ENCODE assay signal across 8 mouse cellular contexts in the genomic region with DNA sequence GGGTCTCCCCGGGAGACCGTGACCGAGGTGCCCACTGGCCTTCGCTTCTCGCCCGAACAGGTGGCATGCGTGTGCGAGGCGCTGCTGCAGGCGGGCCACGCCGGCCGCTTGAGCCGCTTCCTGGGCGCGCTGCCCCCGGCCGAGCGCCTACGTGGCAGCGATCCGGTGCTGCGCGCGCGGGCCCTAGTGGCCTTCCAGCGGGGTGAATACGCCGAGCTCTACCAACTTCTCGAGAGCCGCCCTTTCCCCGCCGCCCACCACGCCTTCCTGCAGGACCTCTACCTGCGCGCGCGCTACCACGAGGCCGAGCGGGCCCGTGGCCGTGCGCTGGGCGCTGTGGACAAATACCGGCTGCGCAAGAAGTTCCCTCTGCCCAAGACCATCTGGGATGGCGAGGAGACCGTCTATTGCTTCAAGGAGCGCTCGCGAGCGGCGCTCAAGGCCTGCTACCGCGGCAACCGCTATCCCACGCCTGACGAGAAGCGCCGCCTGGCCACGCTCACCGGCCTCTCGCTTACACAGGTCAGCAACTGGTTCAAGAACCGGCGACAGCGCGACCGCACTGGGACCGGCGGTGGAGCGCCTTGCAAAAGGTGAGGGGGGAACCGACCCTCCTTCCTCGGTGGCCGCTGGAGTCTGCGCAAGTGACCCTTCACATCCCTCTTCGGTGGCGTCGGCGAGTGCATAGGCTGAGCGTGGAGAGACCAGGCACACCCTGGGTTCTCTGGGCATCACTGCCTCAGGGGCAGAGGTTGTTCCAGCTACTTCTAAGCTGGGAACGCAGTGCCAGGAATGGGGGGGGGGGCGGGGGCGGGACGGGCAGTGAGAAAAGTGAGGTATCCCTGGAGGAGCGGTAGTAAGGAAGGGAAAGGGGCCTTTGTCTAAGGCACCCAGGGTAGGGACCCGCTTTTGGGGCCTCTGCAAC. TPM values are rescaled to one million over a fixed set of nuclear protein-coding genes. Genes with fewer than 3 reads are reported as not detected.
DNase-seq lines count a peak whose midpoint lies in the region; ATAC-seq and TF ChIP-seq lines count a peak whose summit lies in the region.

No protein-coding gene starts in this region.

- H3K4me3 ChIP-seq in left cerebral cortex, adult 2 months, result peak overlapping the region; percentile 57
- H3K4me3 ChIP-seq in gastrocnemius, adult 2 months, result peak overlapping the region; percentile 90
- H3K4me3 ChIP-seq in intestine, embryonic 15.5 days (replicated peaks), result peak overlapping the region; percentile 77
- peak overlapping the region; percentile 68 for H3K4me3 ChIP-seq in liver, postnatal 0 days (ENCODE audit: low read depth, low read length)
- peak overlapping the region; percentile 54 for H3K4me3 ChIP-seq in neural tube, embryonic 15.5 days (replicated peaks)

- H3K27me3 ChIP-seq in intestine, embryonic 15.5 days (replicated peaks), result no peaks in the 10 kb centered on the region; the same call in 1 of the 2 replicates
- peaks cover 51% of the 10 kb centered on the region for H3K27me3 ChIP-seq in liver, postnatal 0 days (ENCODE audit: insufficient read depth, low read length)
- peaks cover 42% of the 10 kb centered on the region for H3K27me3 ChIP-seq in neural tube, embryonic 15.5 days (replicated peaks)

- under 1% methylated on average over 87 of the region's 87 CpGs for WGBS in intestine, embryonic 15.5 days
- WGBS in liver, postnatal 0 days (ENCODE audit: insufficient replicate concordance), result 1% methylated on average over 74 of the region's 87 CpGs
- under 1% methylated on average over 79 of the region's 87 CpGs for WGBS in neural tube, embryonic 15.5 days

- peaks cover 39% of the 10 kb centered on the region for H3K4me1 ChIP-seq in intestine, embryonic 15.5 days (replicated peaks)
- H3K4me1 ChIP-seq in liver, postnatal 0 days (ENCODE audit: insufficient read depth), result peaks cover 26% of the 10 kb centered on the region
- H3K4me1 ChIP-seq in neural tube, embryonic 15.5 days, result peaks cover 58% of the 10 kb centered on the region

- TF ChIP-seq EP300 in liver, postnatal 0 days (IDR thresholded peaks at IDR 0.05; ENCODE audit: low read depth), result no peak

- DNase-seq in left cerebral cortex, adult 2 months (ENCODE audit: extremely low spot score in 1 of 2, low spot score in 2 of 2), result no peak
- no peak for DNase-seq in left cerebral cortex, adult 11 months (ENCODE audit: low spot score)
- DNase-seq in adrenal gland, postnatal 10 days, result peak; percentile 73
- DNase-seq in gastrocnemius, adult 2 months, result peak; percentile 81
- peak; percentile 60 for DNase-seq in liver, postnatal 0 days
- DNase-seq in layer of hippocampus, adult 9-11 months, result no peak

- TF ChIP-seq CTCF in left cerebral cortex, adult 2 months (IDR thresholded peaks at IDR 0.05), result no peak
- TF ChIP-seq CTCF in gastrocnemius, adult 2 months (IDR thresholded peaks at IDR 0.05), result no peak; the same call in 1 of the 2 replicates
- no peak for TF ChIP-seq CTCF in liver, postnatal 0 days (IDR thresholded peaks at IDR 0.05; ENCODE audit: low read depth)

- H3K36me3 ChIP-seq in intestine, embryonic 15.5 days, result 0 out of 2 replicates have a peak, but pooled peaks cover 4% of the 10 kb centered on the region
- peaks cover 2% of the 10 kb centered on the region; the same call in 1 of the 2 replicates for H3K36me3 ChIP-seq in liver, postnatal 0 days (replicated peaks; ENCODE audit: insufficient read depth, low read length)
- H3K36me3 ChIP-seq in neural tube, embryonic 15.5 days, result peaks cover 12% of the 10 kb centered on the region

- peak overlapping the region; percentile 45; the same call in 1 of the 2 replicates for H3K27ac ChIP-seq in left cerebral cortex, adult 2 months
- peak overlapping the region; percentile 94 for H3K27ac ChIP-seq in gastrocnemius, adult 2 months
- peak overlapping the region; percentile 97 for H3K27ac ChIP-seq in intestine, embryonic 15.5 days
- H3K27ac ChIP-seq in liver, postnatal 0 days (ENCODE audit: low read depth), result peak overlapping the region; percentile 89
- peak overlapping the region; percentile 86 for H3K27ac ChIP-seq in neural tube, embryonic 15.5 days (replicated peaks)

- intact Hi-C loops in left cerebral cortex, adult 2 months (cut with DNase I), result no loop called here
- intact Hi-C loops in gastrocnemius, adult 2 months (cut with DNase I), result loop anchor here (5.0 kb wide), 1 partner anchor 88 kb away; no protein-coding TSS in a partner anchor

- no peaks in the 10 kb centered on the region for H3K9me3 ChIP-seq in intestine, embryonic 15.5 days
- H3K9me3 ChIP-seq in liver, postnatal 0 days (ENCODE audit: low read length), result no peaks in the 10 kb centered on the region
- no peaks in the 10 kb centered on the region for H3K9me3 ChIP-seq in neural tube, embryonic 15.5 days (replicated peaks)

- H3K4me2 ChIP-seq in intestine, embryonic 15.5 days (replicated peaks), result peak overlapping the region; percentile 93
- H3K4me2 ChIP-seq in liver, postnatal 0 days (ENCODE audit: low read depth, low read length), result peak overlapping the region; percentile 99
- peak overlapping the region; percentile 98 for H3K4me2 ChIP-seq in neural tube, embryonic 15.5 days

- peak; percentile 1; the same call in 1 of the 2 replicates for ATAC-seq in intestine, embryonic 15.5 days
- ATAC-seq in liver, postnatal 0 days, result peak; percentile 1; the same call in 1 of the 2 replicates
- ATAC-seq in neural tube, embryonic 15.5 days (ENCODE audit: low FRiP score), result 0 out of 2 replicates have a peak, but pooled peaks have one; percentile 3

- H3K9ac ChIP-seq in intestine, embryonic 15.5 days, result peak overlapping the region; percentile 84
- H3K9ac ChIP-seq in liver, postnatal 0 days (replicated peaks), result peak overlapping the region; percentile 70
- peak overlapping the region; percentile 42 for H3K9ac ChIP-seq in neural tube, embryonic 15.5 days (replicated peaks)

RNA-seq across cellular contexts. Expression of a gene that starts 0.7 kb away (rescaled TPM):
- total RNA-seq in left cerebral cortex, adult 2 months (2021), result 1 to 10 TPM; 1.9 to 2.0 TPM
- total RNA-seq in adrenal gland, postnatal 10 days (2021), result 10 to 100 TPM; 12.3 to 17.3 TPM
- 1 to 10 TPM in 1 of 2 experiments, under 1 TPM in 1; 0.89 to 2.3 TPM for total RNA-seq in gastrocnemius, adult 2 months (2021)
- 8.7 and 8.8 TPM in 2 replicates for polyA plus RNA-seq in intestine, embryonic 15.5 days (2015; fragmentation: Nextera tagmentation; extraction: Ambion mirVana)
- polyA plus RNA-seq in liver, postnatal 0 days (2015; fragmentation: Nextera tagmentation; extraction: Ambion mirVana), result 0.78 and 0.82 TPM in 2 replicates
- polyA plus RNA-seq in neural tube, embryonic 15.5 days (2015; fragmentation: Nextera tagmentation; extraction: Ambion mirVana), result 1.8 and 3.1 TPM in 2 replicates

RNA-seq across cellular contexts. Expression of a gene that starts 11.4 kb away (rescaled TPM):
- 10 to 100 TPM; 35.2 to 50.4 TPM for total RNA-seq in left cerebral cortex, adult 2 months (2021)
- 10 to 100 TPM; 51.8 to 93.9 TPM for total RNA-seq in adrenal gland, postnatal 10 days (2021)
- total RNA-seq in gastrocnemius, adult 2 months (2021), result 100 to 1,000 TPM; 265 to 336 TPM
- polyA plus RNA-seq in intestine, embryonic 15.5 days (2015; fragmentation: Nextera tagmentation; extraction: Ambion mirVana), result 52.2 and 53.7 TPM in 2 replicates
- 14.2 and 17.6 TPM in 2 replicates for polyA plus RNA-seq in liver, postnatal 0 days (2015; fragmentation: Nextera tagmentation; extraction: Ambion mirVana)
- 10.0 and 14.9 TPM in 2 replicates for polyA plus RNA-seq in neural tube, embryonic 15.5 days (2015; fragmentation: Nextera tagmentation; extraction: Ambion mirVana)

RNA-seq across cellular contexts. Expression of a gene that starts 19.1 kb away (rescaled TPM):
- 100 to 1,000 TPM; 141 to 143 TPM for total RNA-seq in left cerebral cortex, adult 2 months (2021)
- 10 to 100 TPM; 43.5 to 48.4 TPM for total RNA-seq in adrenal gland, postnatal 10 days (2021)
- total RNA-seq in gastrocnemius, adult 2 months (2021), result 10 to 100 TPM; 31.9 to 32.1 TPM
- polyA plus RNA-seq in intestine, embryonic 15.5 days (2015; fragmentation: Nextera tagmentation; extraction: Ambion mirVana), result 11.0 and 13.4 TPM in 2 replicates
- polyA plus RNA-seq in liver, postnatal 0 days (2015; fragmentation: Nextera tagmentation; extraction: Ambion mirVana), result 3.2 and 4.6 TPM in 2 replicates
- polyA plus RNA-seq in neural tube, embryonic 15.5 days (2015; fragmentation: Nextera tagmentation; extraction: Ambion mirVana), result 30.3 and 35.8 TPM in 2 replicates

RNA-seq across cellular contexts. Expression of a gene that starts 23.1 kb away (rescaled TPM):
- total RNA-seq in left cerebral cortex, adult 2 months (2021), result under 1 TPM; 0.21 to 0.27 TPM
- under 1 TPM; 0.21 to 0.24 TPM for total RNA-seq in adrenal gland, postnatal 10 days (2021)
- not detected for total RNA-seq in gastrocnemius, adult 2 months (2021)
- 1.8 and 2.3 TPM in 2 replicates for polyA plus RNA-seq in intestine, embryonic 15.5 days (2015; fragmentation: Nextera tagmentation; extraction: Ambion mirVana)
- polyA plus RNA-seq in liver, postnatal 0 days (2015; fragmentation: Nextera tagmentation; extraction: Ambion mirVana), result 0.17 TPM in 1 of 2 replicates, not detected in the other
- polyA plus RNA-seq in neural tube, embryonic 15.5 days (2015; fragmentation: Nextera tagmentation; extraction: Ambion mirVana), result 7.5 and 8.2 TPM in 2 replicates

RNA-seq across cellular contexts. Expression of a gene that starts 24.6 kb away (rescaled TPM):
- 10 to 100 TPM; 13.4 to 14.3 TPM for total RNA-seq in left cerebral cortex, adult 2 months (2021)
- 10 to 100 TPM; 10.7 to 11.1 TPM for total RNA-seq in adrenal gland, postnatal 10 days (2021)
- 1 to 10 TPM; 2.3 to 3.0 TPM for total RNA-seq in gastrocnemius, adult 2 months (2021)
- 10.5 and 12.8 TPM in 2 replicates for polyA plus RNA-seq in intestine, embryonic 15.5 days (2015; fragmentation: Nextera tagmentation; extraction: Ambion mirVana)
- polyA plus RNA-seq in liver, postnatal 0 days (2015; fragmentation: Nextera tagmentation; extraction: Ambion mirVana), result 3.2 and 3.6 TPM in 2 replicates
- 15.5 and 17.0 TPM in 2 replicates for polyA plus RNA-seq in neural tube, embryonic 15.5 days (2015; fragmentation: Nextera tagmentation; extraction: Ambion mirVana)

Comparison
In these comparisons a context has a peak if more than half of its experiments do, and no peak if none do; other contexts are left out.
1. DNase-seq: peak in adrenal gland, postnatal 10 days (single experiment), gastrocnemius, adult 2 months (single experiment) and liver, postnatal 0 days (single experiment); none in left cerebral cortex, adult 2 months (0 of 2), left cerebral cortex, adult 11 months (single experiment) and layer of hippocampus, adult 9-11 months (single experiment).
2. H3K27ac ChIP-seq: peak in every context shown above with its lines; median percentile 97 in intestine, embryonic 15.5 days; 94 in gastrocnemius, adult 2 months; 89 in liver, postnatal 0 days; 86 in neural tube, embryonic 15.5 days; 45 in left cerebral cortex, adult 2 months.
3. RNA of a gene that starts 0.7 kb away (total RNA-seq): 12.3 to 17.3 TPM in adrenal gland, postnatal 10 days; 0.89 to 2.3 TPM in gastrocnemius, adult 2 months and 1.9 to 2.0 TPM in left cerebral cortex, adult 2 months; every median in the first group is over 4 times any median in the second.
4. Peak in every context shown above with its lines, with median percentiles within 50 percentile points of each other: H3K4me3 ChIP-seq, ATAC-seq, H3K4me2 ChIP-seq and H3K9ac ChIP-seq.